Mouse (Mus musculus) large intestine, adult 2 months (tissue): ENCODE data around the gene Celf5. TPM values are rescaled to one million over a fixed set of nuclear protein-coding genes. Genes with fewer than 3 reads are reported as not detected.

ENCODE experiments used
- polyA plus RNA-seq: library from polyadenylated mRNA; depleted of rRNA; stranded (reverse); fragments of >200 nt; gene quantifications from 2 replicates; pipeline ENCODE4 v1.2.3, GENCODE M21; 2012; rRNA removed

Celf5 gene
- polyA plus RNA-seq, 1 experiment: 2.3 TPM

Other genes starting within 250 kb of the Celf5 start
- gene Zfr2, start 249.6 kb downstream of the Celf5 start, polyA plus RNA-seq: 5.1 and 8.2 TPM in 2 replicates
- 6.5 and 9.5 TPM in 2 replicates for gene Matk, start 229.8 kb downstream of the Celf5 start, polyA plus RNA-seq
- gene Mrpl54, start 215.8 kb downstream of the Celf5 start, polyA plus RNA-seq: 109 and 119 TPM in 2 replicates
- 72.7 and 114 TPM in 2 replicates for gene Apba3, start 215.7 kb downstream of the Celf5 start, polyA plus RNA-seq
- 140 and 172 TPM in 2 replicates for gene Tjp3, start 191.1 kb downstream of the Celf5 start, polyA plus RNA-seq
- gene Pip5k1c, start 189.7 kb downstream of the Celf5 start, polyA plus RNA-seq: 30.6 and 43.4 TPM in 2 replicates
- 25.7 and 28.1 TPM in 2 replicates for gene Cactin, start 161.6 kb downstream of the Celf5 start, polyA plus RNA-seq
- 7.0 and 8.0 TPM in 2 replicates for gene Tbxa2r, start 154.0 kb downstream of the Celf5 start, polyA plus RNA-seq
- gene Gipc3, start 139.4 kb downstream of the Celf5 start, polyA plus RNA-seq: 0.78 and 0.95 TPM in 2 replicates
- gene Hmg20b, start 132.2 kb downstream of the Celf5 start, polyA plus RNA-seq: 83.6 and 98.6 TPM in 2 replicates
- 12.1 and 13.6 TPM in 2 replicates for gene Mfsd12, start 125.2 kb downstream of the Celf5 start, polyA plus RNA-seq
- 3.6 and 4.6 TPM in 2 replicates for gene 4930404N11Rik, start 116.9 kb downstream of the Celf5 start, polyA plus RNA-seq
- 81.5 and 85.5 TPM in 2 replicates for gene Fzr1, start 104.2 kb downstream of the Celf5 start, polyA plus RNA-seq
- 48.2 and 60.4 TPM in 2 replicates for gene Dohh, start 98.3 kb downstream of the Celf5 start, polyA plus RNA-seq
- gene Gm48551, start 98.2 kb downstream of the Celf5 start, polyA plus RNA-seq: 3.3 and 3.7 TPM in 2 replicates
- 0.98 and 4.1 TPM in 2 replicates for gene Gm48552, start 93.7 kb downstream of the Celf5 start, polyA plus RNA-seq
- gene Smim24, start 89.7 kb downstream of the Celf5 start, polyA plus RNA-seq: 2,134 and 4,482 TPM in 2 replicates
- gene Nfic, start 27.1 kb downstream of the Celf5 start, polyA plus RNA-seq: 10.5 and 11.6 TPM in 2 replicates
- gene Ncln, start 13.7 kb upstream of the Celf5 start, polyA plus RNA-seq: 242 and 319 TPM in 2 replicates
- gene S1pr4, start 17.4 kb upstream of the Celf5 start, polyA plus RNA-seq: 4.4 and 4.8 TPM in 2 replicates
- 1.6 and 2.3 TPM in 2 replicates for gene Gna15, start 41.5 kb upstream of the Celf5 start, polyA plus RNA-seq
- gene Gna11, start 62.5 kb upstream of the Celf5 start, polyA plus RNA-seq: 402 and 684 TPM in 2 replicates
- gene Aes, start 76.8 kb upstream of the Celf5 start, polyA plus RNA-seq: 1,252 and 1,560 TPM in 2 replicates
- 11.3 and 13.5 TPM in 2 replicates for gene Tle2, start 91.9 kb upstream of the Celf5 start, polyA plus RNA-seq
- gene Tle6, start 118.4 kb upstream of the Celf5 start, polyA plus RNA-seq: 7.3 and 8.8 TPM in 2 replicates
- 1.1 and 1.4 TPM in 2 replicates for gene BC025920, start 123.6 kb upstream of the Celf5 start, polyA plus RNA-seq
- gene Sirt6, start 145.1 kb upstream of the Celf5 start, polyA plus RNA-seq: 19.7 and 30.0 TPM in 2 replicates
- 9.6 and 11.8 TPM in 2 replicates for gene Ankrd24, start 145.8 kb upstream of the Celf5 start, polyA plus RNA-seq
- 0.37 and 0.40 TPM in 2 replicates for gene Gm10778, start 166.3 kb upstream of the Celf5 start, polyA plus RNA-seq
- 0.48 and 0.77 TPM in 2 replicates for gene Zfp433, start 222.1 kb upstream of the Celf5 start, polyA plus RNA-seq